Mouse (Mus musculus): ENCODE data around the gene Htatip2. TPM values are rescaled to one million over a fixed set of nuclear protein-coding genes. Genes with fewer than 3 reads are reported as not detected.
A peak's percentile ranks its signal among the peaks of the same experiment; 100 is the strongest.

The Htatip2 gene
- 1 to 10 TPM; 6.8 to 8.7 TPM for total RNA-seq (2021)
- long read RNA-seq, experiment 1, partial matches to known transcripts, result 0 of 10 reads
- long read RNA-seq, experiment 1, other reads (novel, unspliced or antisense), result 7 of 10 reads
- long read RNA-seq, experiment 2, partial matches to known transcripts, result 1 of 8 reads
- long read RNA-seq, experiment 2, other reads (novel, unspliced or antisense), result 5 of 8 reads

DNA sequence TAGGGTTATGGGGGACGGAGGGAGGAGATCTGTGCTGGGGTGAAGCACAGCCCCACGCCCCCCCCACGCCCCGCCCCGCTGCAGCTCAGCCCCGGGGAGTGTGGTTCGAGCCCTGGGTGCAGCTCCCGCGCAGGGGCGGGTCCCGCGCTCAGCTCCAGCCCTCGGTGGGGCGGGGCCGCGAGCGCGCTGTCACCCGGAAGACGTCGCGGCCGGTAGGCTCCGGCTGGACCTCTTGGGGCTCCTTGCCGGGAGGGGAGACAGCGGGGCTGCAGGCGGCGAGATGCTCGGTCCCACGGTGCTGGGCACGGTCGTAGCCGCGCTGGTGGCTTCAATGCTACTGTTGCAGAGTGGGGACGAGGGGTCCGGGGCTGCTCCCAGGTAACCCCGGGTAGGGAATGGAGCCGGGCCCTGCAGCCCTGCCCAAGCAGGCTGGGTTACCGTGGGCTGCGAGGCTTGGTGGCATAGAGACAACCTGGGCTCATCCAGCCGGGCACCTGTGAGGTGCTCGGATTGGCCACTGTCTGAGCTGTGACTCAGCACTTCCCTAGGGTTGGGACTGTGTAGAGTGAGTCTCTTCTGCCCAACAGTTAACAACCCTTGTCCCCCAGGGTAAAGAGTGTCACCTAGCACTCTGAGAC lies at the start of gene Htatip2:
Htatip2 (plus strand) TSS at position 182 of the 638 bp plus-strand sequence.
- DNase-seq (ENCODE audit: low spot score), result peak; percentile 39

- no peak for DNase-seq (ENCODE audit: low spot score)
Observed at GRCm38 (mm10) chr7:49709381-49710021, 49.4 kb upstream of the Htatip2 start.

DNA sequence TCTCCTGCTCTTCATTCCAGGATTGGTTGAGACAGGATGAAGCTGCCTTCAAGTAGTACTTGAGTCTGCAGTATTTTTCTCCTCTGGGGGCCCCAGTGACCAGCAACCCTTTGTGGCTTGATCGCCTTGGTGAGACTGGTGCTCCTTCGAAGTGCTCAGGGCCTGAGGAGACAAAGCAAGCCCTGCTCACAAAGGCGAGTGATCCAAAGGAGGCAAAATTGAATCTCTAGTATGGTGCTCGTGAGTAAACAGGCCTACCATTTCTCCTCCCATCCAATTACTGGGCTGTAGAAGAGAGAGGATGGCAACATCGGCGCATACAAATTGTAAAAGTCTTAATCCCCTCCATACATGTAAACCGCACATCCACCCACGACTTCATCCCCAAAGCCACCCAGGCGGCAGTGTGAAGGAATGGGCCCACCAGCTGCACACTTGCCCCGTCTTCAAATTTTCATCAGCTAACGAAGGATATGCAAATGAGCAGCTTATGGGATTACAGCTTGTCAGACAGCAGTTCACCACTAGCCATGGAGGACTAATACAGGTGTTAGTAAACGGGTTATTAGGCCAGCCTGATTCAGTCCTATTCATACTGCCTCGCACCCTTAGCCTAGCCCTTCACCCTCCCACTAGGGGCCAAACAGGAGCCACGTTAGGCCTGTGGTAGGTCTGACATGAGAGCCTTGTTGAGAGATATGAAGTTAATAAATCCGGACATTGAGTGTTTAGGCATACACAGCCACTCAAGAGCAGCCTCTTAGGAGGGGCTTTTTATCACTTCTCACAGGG lies 40.8 kb upstream of the Htatip2 start:
- DNase-seq (ENCODE audit: low spot score), result no peak

GRCm38 (mm10) chr7:49734342-49734741 lies 24.6 kb upstream of the Htatip2 start:
- DNase-seq (ENCODE audit: low spot score), result no peak

GRCm38 (mm10) chr7:49739448-49739847 lies 19.5 kb upstream of the Htatip2 start:
- no peak for DNase-seq (ENCODE audit: low spot score)

DNA sequence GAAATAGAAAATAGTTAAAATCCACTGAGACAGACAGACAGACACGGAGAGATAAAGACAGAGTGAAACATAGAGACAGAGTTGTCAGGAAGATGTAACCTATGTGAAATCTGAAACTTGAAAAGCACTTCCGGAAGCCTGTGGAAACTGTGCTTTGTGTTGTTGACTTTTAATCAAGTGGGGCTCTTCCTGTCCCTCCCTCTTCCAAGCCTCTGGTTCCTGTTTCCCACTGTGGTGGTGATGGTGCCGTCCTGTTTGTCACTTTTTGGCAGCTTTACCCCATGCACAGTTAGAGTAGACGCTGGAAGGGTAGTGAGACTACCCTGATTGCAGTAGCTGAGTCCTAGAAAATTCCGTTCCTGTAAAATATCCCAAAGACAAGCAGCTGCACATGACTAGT lies 17.4 kb upstream of the Htatip2 start:
- DNase-seq (ENCODE audit: low spot score), result no peak

- no peak for DNase-seq (ENCODE audit: low spot score)
Observed at GRCm38 (mm10) chr7:49741923-49742322, 17.0 kb upstream of the Htatip2 start.

GRCm38 (mm10) chr7:49751148-49751547 lies 7.8 kb upstream of the Htatip2 start:
- peak; percentile 34 for DNase-seq (ENCODE audit: low spot score)

DNA sequence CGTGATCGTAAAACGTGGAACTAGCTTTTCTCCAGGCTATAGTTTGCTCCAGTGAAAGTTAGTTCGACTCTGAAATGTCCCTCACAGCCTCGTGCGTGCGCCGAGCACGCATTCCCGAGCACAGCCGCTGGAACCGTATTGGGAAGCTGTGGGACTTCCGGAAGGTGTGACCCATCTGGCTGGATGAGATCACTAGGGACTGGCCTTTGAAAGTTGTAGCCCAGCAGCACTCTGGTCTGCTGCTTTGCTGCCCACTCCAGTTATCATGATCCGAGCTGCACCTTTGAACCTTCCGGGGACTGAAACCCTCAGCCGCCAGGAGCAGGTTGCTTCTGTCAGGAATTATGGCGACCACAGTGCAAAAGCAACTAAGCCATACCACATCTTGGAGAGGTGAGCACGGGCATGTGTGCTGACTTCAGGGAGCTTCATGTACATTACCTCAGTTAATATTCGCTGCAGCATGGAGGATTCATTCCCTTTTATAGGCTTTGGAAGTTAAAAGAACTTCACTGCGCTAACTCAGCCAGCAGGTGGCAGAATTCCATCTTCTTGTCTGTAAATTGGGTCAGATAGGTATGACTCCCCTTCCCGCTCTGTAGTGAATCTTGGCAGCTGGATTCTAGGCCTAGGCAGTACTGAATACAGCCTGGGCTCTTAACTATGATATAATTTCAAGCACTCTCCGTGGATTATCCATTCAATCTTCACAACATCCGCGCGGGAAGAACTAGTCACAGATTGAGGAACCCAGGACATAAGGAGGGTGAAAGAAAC lies 6.0 kb upstream of the Htatip2 start:
- DNase-seq (ENCODE audit: low spot score), result peak; percentile 20

GRCm38 (mm10) chr7:49754767-49755166 lies 4.1 kb upstream of the Htatip2 start:
- peak; percentile 45 for DNase-seq (ENCODE audit: low spot score)

- peak; percentile 20 for DNase-seq (ENCODE audit: low spot score)
Observed at GRCm38 (mm10) chr7:49762605-49763004, 3.7 kb downstream of the Htatip2 start.

DNA sequence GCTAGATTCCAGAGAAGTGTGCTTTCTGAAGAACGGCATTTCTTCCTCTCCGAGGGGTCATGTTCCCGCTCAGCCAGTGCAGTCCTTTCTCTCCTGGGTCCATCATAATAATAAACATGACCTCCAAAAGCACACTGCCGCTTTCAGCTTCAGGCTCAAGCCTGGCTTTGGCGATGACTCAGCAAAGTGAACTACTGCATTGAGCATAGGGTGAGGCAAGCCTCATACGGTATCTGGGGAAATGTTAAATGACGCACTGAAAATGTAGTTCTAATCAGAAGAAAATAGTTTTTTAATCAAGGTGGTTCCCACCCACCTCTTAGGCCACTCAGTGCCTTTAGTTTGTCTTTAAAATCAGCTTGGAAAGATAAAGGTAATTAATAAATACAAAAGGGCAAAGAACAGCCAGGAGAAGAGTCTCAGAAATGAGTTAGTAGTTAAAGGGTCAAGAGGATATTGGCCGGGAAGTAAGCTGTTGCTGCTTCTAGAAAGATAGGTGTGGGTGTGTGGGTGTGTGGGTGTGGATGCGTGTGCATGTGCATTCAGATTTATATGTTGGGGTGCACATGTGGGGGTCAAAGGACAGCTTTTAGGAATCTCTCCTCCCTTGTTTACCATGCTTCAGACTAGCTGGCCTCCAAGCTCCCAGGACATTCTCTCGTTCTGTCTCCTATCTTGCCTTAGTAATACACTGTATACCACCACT lies 5.2 kb downstream of the Htatip2 start:
- DNase-seq (ENCODE audit: low spot score), result no peak

DNA sequence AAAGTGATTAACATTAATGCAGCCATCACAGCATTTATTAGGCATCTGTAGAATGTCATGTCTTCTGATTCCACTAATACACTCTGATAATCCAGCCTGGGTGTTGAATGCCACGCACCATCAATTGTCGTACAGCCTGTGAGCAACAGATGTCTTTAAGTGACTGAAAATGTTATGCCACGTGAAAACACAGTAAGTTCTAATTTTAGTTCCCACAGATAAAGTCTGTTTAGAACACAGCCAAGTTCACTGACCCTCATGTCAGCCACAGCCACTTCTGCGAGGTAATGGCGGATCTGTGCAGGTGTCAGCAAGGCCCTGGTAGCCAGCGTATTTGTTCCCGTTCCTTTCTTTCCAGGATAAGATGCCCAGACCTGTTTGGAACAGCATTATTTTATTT lies 7.3 kb downstream of the Htatip2 start:
- DNase-seq (ENCODE audit: low spot score), result no peak

- DNase-seq (ENCODE audit: low spot score), result no peak
Observed at GRCm38 (mm10) chr7:49768509-49768908, 9.6 kb downstream of the Htatip2 start.

DNA sequence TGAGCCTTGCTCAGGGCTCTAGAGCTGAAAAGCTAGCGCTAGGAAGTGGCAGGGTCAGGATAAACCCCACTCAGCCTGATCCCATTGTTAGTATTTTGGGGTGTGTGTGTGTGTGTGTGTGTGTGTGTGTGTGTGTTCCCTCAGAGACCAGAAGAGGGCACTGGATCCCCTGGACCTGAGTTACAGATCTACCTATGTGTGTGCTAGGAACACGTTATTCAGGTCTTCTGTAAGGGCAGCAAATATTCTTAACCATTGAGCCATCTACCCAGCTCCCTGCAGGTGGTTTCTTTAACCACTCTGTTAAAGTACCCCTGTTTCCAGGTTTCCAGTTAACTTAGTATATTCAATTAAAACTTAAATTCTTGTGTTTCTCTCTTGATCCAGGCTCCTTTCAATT lies 15.5 kb downstream of the Htatip2 start:
- DNase-seq (ENCODE audit: low spot score), result no peak

DNA sequence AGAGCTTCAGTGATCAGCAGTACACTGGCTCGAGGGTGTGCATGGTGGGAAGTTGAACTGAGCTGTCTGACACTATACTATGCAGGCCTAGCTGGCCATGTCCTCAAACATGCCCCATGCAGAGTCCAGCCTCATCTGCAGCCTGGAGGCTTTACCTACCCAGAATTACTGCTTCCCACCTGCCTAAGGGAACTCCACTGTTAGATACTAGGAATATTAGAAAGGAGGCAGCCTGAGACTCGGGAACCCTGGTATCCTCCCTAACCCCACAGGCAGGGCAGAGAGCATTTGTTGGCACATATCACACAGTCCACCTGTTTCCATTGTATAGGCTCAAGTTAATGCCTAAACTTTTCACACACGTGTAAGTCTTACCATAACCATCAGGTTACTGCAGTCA lies 18.7 kb downstream of the Htatip2 start:
- DNase-seq (ENCODE audit: low spot score), result no peak

- peak; percentile 96 for DNase-seq (ENCODE audit: low spot score)
Observed at GRCm38 (mm10) chr7:49778114-49778901, 19.4 kb downstream of the Htatip2 start, which contains the start of gene Prmt3. TSS of gene Prmt3 (plus strand) at chr7:49778346.

DNA sequence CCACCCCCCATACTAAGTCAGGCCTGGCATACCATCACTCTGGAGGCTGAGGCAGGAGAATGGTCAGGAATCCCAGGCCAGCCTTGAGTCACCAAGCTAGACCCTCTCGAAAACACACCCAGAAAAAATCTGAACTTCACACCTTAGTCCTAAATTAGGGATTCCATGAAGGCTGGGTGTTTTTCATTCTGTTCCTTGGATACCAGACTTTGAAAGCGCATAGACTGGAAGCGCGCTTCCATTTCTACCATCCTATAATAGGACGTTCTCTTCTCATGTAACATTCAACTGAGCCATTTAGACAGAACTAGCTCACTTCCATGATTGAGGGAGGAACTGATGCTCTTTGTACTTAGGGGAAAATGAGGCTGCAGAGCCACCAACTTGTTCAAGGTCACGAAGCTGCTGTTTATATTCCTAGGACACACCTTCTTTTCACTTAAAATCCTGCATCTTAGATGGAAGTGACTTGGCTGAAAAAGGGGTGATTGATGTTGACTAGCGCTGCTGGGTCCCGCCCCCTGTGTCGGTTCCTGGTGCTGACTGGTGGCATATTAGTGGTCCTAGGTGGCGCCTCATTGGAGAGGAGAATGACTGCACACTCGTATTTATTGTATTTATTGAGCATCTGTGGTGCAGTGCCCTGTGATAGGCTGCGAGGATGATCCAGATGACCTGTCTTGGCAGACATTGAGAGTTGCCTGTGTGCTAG lies 20.1 kb downstream of the Htatip2 start:
- DNase-seq (ENCODE audit: low spot score), result no peak

- DNase-seq (ENCODE audit: low spot score), result no peak
Observed at GRCm38 (mm10) chr7:49783017-49783416, 24.1 kb downstream of the Htatip2 start.

All from gastrocnemius, adult 18-20 months (tissue).